Mouse (Mus musculus): Measurements from ENCODE around the gene Rai2. TPM values are rescaled to one million over a fixed set of nuclear protein-coding genes. Genes with fewer than 3 reads are reported as not detected.

The Rai2 gene
- 2.5 TPM in 2 replicates for polyA plus RNA-seq (2015; fragmentation: Nextera tagmentation; extraction: Ambion mirVana)

- Histone ChIP-seq H3K4me3 (ENCODE audit: low read length) (peak within 1 kb of the TSS; percentile 63), H3K27ac (ENCODE audit: low read length) (no peak within 1 kb of the TSS), H3K36me3 (ENCODE audit: control insufficient read depth, insufficient read depth) (no peaks in the 10 kb centered on the region), H3K4me1 (ENCODE audit: control insufficient read depth, insufficient read depth, low read length) (no peaks in the 10 kb centered on the region), H3K9ac (ENCODE audit: low read length) (peak within 1 kb of the TSS; percentile 28), H3K9me3 (replicated peaks; ENCODE audit: control insufficient read depth, low read length) (no peaks in the 10 kb centered on the region), H3K4me2 (ENCODE audit: low read depth, low read length) (peak within 1 kb of the TSS; percentile 74), H3K27me3 (ENCODE audit: control insufficient read depth, insufficient read depth, low read length) (peaks cover 8% of the 10 kb centered on the region)
- 15% methylated on average over 43 of the region's 79 CpGs for WGBS
- peak; percentile 80 for ATAC-seq (replicated peaks; ENCODE audit: extremely low read depth, insufficient read depth, low FRiP score)
These were observed at the start of gene Rai2 for GRCm38 (mm10) chrX:161716865-161717763. Rai2 (plus strand) TSS chrX:161717069.

DNA sequence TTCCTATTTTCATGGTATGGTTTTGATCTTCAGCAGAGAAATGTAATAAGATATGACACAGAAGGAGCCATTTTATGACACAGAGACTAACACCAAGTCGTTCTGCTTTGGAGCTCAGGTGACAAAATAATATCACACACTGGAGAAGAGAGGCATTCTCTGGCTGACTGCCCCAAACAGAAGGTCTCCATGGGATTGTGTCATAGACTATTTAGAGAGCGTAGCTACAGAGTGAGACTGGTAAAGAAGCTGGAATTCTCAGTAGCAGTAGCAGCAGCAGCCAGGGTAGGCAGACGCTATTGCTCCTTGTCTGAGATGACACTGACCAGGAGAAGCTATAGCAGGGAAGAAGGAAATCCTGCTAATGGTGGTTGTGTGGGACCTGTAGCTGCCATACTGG lies 27.5 kb upstream of the Rai2 start:
- Histone ChIP-seq H3K27me3 (ENCODE audit: control insufficient read depth, insufficient read depth, low read length) (no peaks in the 10 kb centered on the region), H3K4me1 (ENCODE audit: control insufficient read depth, insufficient read depth, low read length) (no peaks in the 10 kb centered on the region), H3K36me3 (ENCODE audit: control insufficient read depth, insufficient read depth) (no peaks in the 10 kb centered on the region), H3K4me3 (ENCODE audit: low read length) (no peak overlapping the region), H3K27ac (ENCODE audit: low read length) (no peak overlapping the region), H3K9ac (ENCODE audit: low read length) (no peak overlapping the region), H3K9me3 (replicated peaks; ENCODE audit: control insufficient read depth, low read length) (no peaks in the 10 kb centered on the region), H3K4me2 (ENCODE audit: low read depth, low read length) (no peak overlapping the region)
- 36% methylated on average over 3 of the region's 3 CpGs for WGBS
- ATAC-seq (replicated peaks; ENCODE audit: extremely low read depth, insufficient read depth, low FRiP score): peak; percentile 37

DNA sequence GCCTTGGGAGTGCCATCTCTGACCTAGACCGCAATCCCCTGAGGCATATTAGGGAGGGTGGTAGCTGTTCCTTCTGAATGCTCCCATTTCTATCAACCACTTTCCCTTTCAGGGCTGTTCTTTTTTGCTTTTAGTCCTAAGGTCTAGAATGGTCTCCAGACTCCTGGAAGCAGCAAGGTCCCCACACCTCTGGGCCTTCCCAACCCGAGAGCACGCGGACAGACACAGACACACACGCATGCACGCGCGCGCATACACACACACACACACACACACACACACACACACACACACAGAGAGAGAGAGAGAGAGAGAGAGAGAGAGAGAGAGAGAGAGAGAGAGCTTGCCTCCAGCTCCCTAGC lies 385 bp upstream of the Rai2 start:
- ATAC-seq (replicated peaks; ENCODE audit: extremely low read depth, insufficient read depth, low FRiP score): no peak
- no peak overlapping the region for H3K27ac ChIP-seq (ENCODE audit: low read length)
- H3K9ac ChIP-seq (ENCODE audit: low read length): peak overlapping the region; percentile 28; the same call in 1 of the 2 replicates
- 40% methylated on average over 9 of the region's 9 CpGs for WGBS
- H3K9me3 ChIP-seq (replicated peaks; ENCODE audit: control insufficient read depth, low read length): no peaks in the 10 kb centered on the region
- H3K4me2 ChIP-seq (ENCODE audit: low read depth, low read length): peak overlapping the region; percentile 74
- H3K36me3 ChIP-seq (ENCODE audit: control insufficient read depth, insufficient read depth): no peaks in the 10 kb centered on the region
- H3K27me3 ChIP-seq (ENCODE audit: control insufficient read depth, insufficient read depth, low read length): peaks cover 6% of the 10 kb centered on the region
- no peaks in the 10 kb centered on the region for H3K4me1 ChIP-seq (ENCODE audit: control insufficient read depth, insufficient read depth, low read length)
- peak overlapping the region; percentile 63 for H3K4me3 ChIP-seq (ENCODE audit: low read length)

GRCm38 (mm10) chrX:161717764-161718382 lies 1.0 kb downstream of the Rai2 start:
- Histone ChIP-seq H3K9ac (ENCODE audit: low read length) (peak overlapping the region; percentile 28), H3K4me1 (ENCODE audit: control insufficient read depth, insufficient read depth, low read length) (no peaks in the 10 kb centered on the region), H3K4me3 (ENCODE audit: low read length) (peak overlapping the region; percentile 63), H3K4me2 (ENCODE audit: low read depth, low read length) (peak overlapping the region; percentile 74), H3K9me3 (replicated peaks; ENCODE audit: control insufficient read depth, low read length) (no peaks in the 10 kb centered on the region), H3K27me3 (ENCODE audit: control insufficient read depth, insufficient read depth, low read length) (peaks cover 9% of the 10 kb centered on the region), H3K27ac (ENCODE audit: low read length) (no peak overlapping the region), H3K36me3 (ENCODE audit: control insufficient read depth, insufficient read depth) (no peaks in the 10 kb centered on the region)
- ATAC-seq (replicated peaks; ENCODE audit: extremely low read depth, insufficient read depth, low FRiP score): no peak
- 12% methylated on average over 26 of the region's 26 CpGs for WGBS

- Histone ChIP-seq H3K36me3 (ENCODE audit: control insufficient read depth, insufficient read depth) (no peaks in the 10 kb centered on the region), H3K4me2 (ENCODE audit: low read depth, low read length) (peak overlapping the region; percentile 74), H3K27ac (ENCODE audit: low read length) (no peak overlapping the region), H3K27me3 (ENCODE audit: control insufficient read depth, insufficient read depth, low read length) (peaks cover 13% of the 10 kb centered on the region), H3K4me3 (ENCODE audit: low read length) (peak overlapping the region; percentile 63), H3K9me3 (replicated peaks; ENCODE audit: control insufficient read depth, low read length) (no peaks in the 10 kb centered on the region), H3K4me1 (ENCODE audit: control insufficient read depth, insufficient read depth, low read length) (peaks cover 3% of the 10 kb centered on the region; the same call in 1 of the 2 replicates), H3K9ac (ENCODE audit: low read length) (no peak overlapping the region)
- no peak; the same call in 1 of the 2 replicates for ATAC-seq (replicated peaks; ENCODE audit: extremely low read depth, insufficient read depth, low FRiP score)
- WGBS: 29% methylated on average over 11 of the region's 11 CpGs
These were observed 1.7 kb downstream of the Rai2 start for GRCm38 (mm10) chrX:161718548-161718947.

DNA sequence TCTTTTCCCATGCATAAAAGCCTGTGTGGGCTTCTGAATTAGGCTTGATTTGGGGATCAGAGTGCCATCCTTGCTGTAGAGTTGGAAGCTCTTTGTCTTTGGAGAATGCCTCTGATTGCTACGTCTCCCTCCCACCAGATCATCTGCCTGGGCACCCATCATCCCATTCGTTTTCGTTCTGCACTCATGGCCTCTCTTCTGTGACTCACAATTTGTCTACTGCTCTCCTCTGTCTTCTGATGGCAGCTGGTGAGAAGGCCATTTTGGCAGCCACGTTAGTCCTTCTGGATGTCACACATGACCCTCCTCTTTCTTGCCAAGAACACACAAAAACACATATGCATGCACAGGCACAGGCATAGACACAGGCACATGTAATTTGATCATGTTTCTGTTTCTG lies 4.2 kb downstream of the Rai2 start:
- no peaks in the 10 kb centered on the region for H3K9me3 ChIP-seq (replicated peaks; ENCODE audit: control insufficient read depth, low read length)
- ATAC-seq (replicated peaks; ENCODE audit: extremely low read depth, insufficient read depth, low FRiP score): no peak
- H3K4me2 ChIP-seq (ENCODE audit: low read depth, low read length): no peak overlapping the region
- H3K9ac ChIP-seq (ENCODE audit: low read length): no peak overlapping the region
- peaks cover 15% of the 10 kb centered on the region for H3K27me3 ChIP-seq (ENCODE audit: control insufficient read depth, insufficient read depth, low read length)
- WGBS: 67% methylated on average over 4 of the region's 4 CpGs
- no peaks in the 10 kb centered on the region for H3K36me3 ChIP-seq (ENCODE audit: control insufficient read depth, insufficient read depth)
- no peak overlapping the region for H3K4me3 ChIP-seq (ENCODE audit: low read length)
- H3K4me1 ChIP-seq (ENCODE audit: control insufficient read depth, insufficient read depth, low read length): peaks cover 3% of the 10 kb centered on the region; the same call in 1 of the 2 replicates
- no peak overlapping the region for H3K27ac ChIP-seq (ENCODE audit: low read length)

DNA sequence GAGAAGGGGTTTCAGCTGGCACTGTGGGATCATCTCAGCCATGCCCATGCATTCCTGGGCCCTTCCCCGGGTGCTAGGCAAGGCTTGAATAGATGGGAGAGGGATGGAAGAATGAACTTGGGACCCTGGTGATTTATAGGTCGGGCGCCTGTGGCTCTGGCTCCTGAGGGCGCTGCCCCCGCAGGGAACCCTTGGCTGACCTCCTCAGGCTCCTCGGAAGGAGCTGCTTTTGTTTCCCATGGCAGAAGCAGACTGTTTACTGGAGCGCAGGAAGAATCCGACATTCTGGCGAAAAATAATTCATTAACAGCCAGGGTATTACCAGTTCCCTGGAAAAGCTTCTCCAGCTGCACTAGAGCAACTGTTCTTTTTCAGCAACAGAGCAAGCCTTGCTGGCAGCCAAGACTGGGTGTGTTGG lies 6.5 kb downstream of the Rai2 start:
- no peak overlapping the region for H3K4me3 ChIP-seq (ENCODE audit: low read length)
- 27% methylated on average over 9 of the region's 9 CpGs for WGBS
- no peaks in the 10 kb centered on the region for H3K36me3 ChIP-seq (ENCODE audit: control insufficient read depth, insufficient read depth)
- no peak overlapping the region for H3K27ac ChIP-seq (ENCODE audit: low read length)
- no peaks in the 10 kb centered on the region for H3K9me3 ChIP-seq (replicated peaks; ENCODE audit: control insufficient read depth, low read length)
- no peak for ATAC-seq (replicated peaks; ENCODE audit: extremely low read depth, insufficient read depth, low FRiP score)
- H3K27me3 ChIP-seq (ENCODE audit: control insufficient read depth, insufficient read depth, low read length): peaks cover 11% of the 10 kb centered on the region; the same call in 1 of the 2 replicates
- no peak overlapping the region for H3K9ac ChIP-seq (ENCODE audit: low read length)
- peaks cover 3% of the 10 kb centered on the region; the same call in 1 of the 2 replicates for H3K4me1 ChIP-seq (ENCODE audit: control insufficient read depth, insufficient read depth, low read length)
- no peak overlapping the region for H3K4me2 ChIP-seq (ENCODE audit: low read depth, low read length)

DNA sequence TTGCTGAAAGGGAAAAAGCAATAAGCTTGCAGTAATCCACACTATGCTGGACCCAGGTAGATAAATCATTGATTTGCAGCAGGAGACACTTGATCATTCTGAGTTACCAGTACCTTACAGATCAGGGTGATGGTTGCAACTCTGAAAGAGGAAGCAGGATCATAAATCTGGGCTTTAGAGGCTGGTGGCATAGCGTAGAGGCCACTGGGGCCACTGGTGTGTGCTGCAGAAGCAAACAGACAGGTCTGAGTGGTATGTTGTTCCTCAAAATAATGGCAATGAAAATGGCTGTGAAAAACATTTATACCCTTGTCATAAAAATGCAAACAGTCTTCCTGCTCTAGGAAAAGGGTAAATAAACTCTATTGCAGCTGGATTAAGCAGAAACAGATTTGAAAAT lies 9.4 kb downstream of the Rai2 start:
- H3K27ac ChIP-seq (ENCODE audit: low read length): no peak overlapping the region
- H3K27me3 ChIP-seq (ENCODE audit: control insufficient read depth, insufficient read depth, low read length): peaks cover 11% of the 10 kb centered on the region; the same call in 1 of the 2 replicates
- H3K4me2 ChIP-seq (ENCODE audit: low read depth, low read length): no peak overlapping the region
- H3K9ac ChIP-seq (ENCODE audit: low read length): no peak overlapping the region
- no peak for ATAC-seq (replicated peaks; ENCODE audit: extremely low read depth, insufficient read depth, low FRiP score)
- 47% methylated on average over 1 of the region's 1 CpGs for whole genome bisulfite sequencing
- H3K4me3 ChIP-seq (ENCODE audit: low read length): no peak overlapping the region
- H3K9me3 ChIP-seq (replicated peaks; ENCODE audit: control insufficient read depth, low read length): no peaks in the 10 kb centered on the region
- no peaks in the 10 kb centered on the region for H3K36me3 ChIP-seq (ENCODE audit: control insufficient read depth, insufficient read depth)
- peaks cover 3% of the 10 kb centered on the region; the same call in 1 of the 2 replicates for H3K4me1 ChIP-seq (ENCODE audit: control insufficient read depth, insufficient read depth, low read length)

DNA sequence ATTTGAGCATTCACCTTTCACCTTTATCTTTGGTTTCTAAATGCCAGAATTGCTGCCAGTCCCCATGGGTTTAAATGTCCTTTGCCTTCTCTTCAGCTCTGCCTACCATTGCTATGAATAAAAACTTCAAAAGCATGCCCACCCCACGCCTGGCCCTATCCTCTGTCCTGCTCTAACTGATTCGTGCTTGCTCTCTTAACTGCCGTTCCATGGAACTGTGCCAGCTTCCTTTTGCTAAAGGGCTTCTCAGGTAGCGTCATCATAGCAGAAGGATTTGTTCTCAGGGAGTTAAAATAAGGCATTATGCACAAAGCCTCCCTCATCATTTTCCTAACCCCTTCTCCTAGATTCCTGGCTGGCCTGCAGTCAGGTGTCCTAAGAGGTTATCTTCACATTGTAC lies 11.6 kb downstream of the Rai2 start:
- no peak overlapping the region for H3K4me3 ChIP-seq (ENCODE audit: low read length)
- H3K36me3 ChIP-seq (ENCODE audit: control insufficient read depth, insufficient read depth): no peaks in the 10 kb centered on the region
- peaks cover 4% of the 10 kb centered on the region; the same call in 1 of the 2 replicates for H3K27me3 ChIP-seq (ENCODE audit: control insufficient read depth, insufficient read depth, low read length)
- H3K9ac ChIP-seq (ENCODE audit: low read length): no peak overlapping the region
- H3K27ac ChIP-seq (ENCODE audit: low read length): no peak overlapping the region
- peaks cover under 1% of the 10 kb centered on the region; the same call in 1 of the 2 replicates for H3K4me1 ChIP-seq (ENCODE audit: control insufficient read depth, insufficient read depth, low read length)
- H3K9me3 ChIP-seq (replicated peaks; ENCODE audit: control insufficient read depth, low read length): no peaks in the 10 kb centered on the region
- ATAC-seq (replicated peaks; ENCODE audit: extremely low read depth, insufficient read depth, low FRiP score): no peak
- H3K4me2 ChIP-seq (ENCODE audit: low read depth, low read length): no peak overlapping the region
- 38% methylated on average over 4 of the region's 4 CpGs for WGBS
